Mouse (Mus musculus): ENCODE measurements around the gene Ddx52.

Ddx52 gene

DNA sequence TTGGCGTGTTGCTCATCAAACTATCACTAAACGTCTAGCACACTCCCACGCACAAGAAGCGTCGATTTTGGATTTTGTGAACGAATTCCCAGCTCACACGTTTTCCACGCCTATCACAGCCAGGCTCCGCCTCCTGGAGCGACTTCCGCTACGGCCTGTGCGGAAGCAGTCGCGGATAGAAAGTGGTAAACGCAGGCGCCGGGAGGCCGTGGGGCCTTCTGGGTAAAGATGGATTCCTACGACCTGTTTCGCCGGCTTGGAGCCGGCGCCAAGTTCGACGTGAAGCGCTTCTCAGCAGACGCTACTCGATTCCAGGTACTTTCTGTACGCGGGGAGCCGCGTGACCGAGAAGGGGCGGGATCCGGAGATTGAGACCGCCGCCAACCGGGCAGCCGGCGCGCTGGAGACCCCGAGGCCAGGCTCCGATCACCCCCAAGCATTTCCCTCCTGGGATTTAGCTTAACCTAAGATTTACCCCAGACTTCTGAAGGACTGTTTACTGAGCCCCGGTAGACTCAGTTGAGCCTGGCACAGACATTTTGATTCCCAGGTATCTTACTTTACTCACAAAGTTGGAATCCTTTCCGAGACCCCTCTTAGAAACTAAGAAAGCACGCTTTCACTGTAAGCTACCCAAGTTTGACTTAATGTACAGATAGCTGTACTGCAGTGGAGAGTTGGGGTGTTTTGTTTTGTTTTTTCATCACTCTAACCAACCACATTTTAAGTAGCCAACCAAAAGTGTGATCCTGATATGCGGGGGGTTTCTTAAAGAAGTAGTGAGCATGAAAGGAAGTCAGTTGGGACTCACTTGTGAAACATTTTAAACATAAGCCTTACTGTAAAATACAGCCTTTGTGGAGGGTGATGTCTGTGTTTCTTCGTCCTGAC, at the start of gene Ddx52:
TSS of gene Ddx52 (plus strand) at position 113 of the 891 bp plus-strand sequence.
- peak; percentile 94 for DNase-seq

DNA sequence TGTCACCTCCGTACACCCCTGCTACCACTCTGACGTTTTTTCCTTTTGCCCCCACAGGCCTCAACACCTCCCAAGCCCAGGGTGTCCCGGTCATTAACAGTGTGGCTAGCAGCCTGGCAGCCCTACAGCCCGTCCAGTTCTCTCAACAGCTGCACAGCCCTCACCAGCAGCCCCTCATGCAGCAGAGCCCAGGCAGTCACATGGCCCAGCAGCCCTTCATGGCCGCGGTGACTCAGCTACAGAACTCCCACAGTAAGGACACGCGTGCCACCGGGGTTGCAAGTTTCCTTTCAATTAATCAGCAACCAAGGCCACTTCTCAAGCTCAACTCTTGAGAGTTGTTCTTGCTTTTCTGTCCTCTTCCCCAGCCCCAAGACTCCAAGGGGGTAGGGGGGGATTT, 48.5 kb upstream of the Ddx52 start:
- no peak for DNase-seq

DNA sequence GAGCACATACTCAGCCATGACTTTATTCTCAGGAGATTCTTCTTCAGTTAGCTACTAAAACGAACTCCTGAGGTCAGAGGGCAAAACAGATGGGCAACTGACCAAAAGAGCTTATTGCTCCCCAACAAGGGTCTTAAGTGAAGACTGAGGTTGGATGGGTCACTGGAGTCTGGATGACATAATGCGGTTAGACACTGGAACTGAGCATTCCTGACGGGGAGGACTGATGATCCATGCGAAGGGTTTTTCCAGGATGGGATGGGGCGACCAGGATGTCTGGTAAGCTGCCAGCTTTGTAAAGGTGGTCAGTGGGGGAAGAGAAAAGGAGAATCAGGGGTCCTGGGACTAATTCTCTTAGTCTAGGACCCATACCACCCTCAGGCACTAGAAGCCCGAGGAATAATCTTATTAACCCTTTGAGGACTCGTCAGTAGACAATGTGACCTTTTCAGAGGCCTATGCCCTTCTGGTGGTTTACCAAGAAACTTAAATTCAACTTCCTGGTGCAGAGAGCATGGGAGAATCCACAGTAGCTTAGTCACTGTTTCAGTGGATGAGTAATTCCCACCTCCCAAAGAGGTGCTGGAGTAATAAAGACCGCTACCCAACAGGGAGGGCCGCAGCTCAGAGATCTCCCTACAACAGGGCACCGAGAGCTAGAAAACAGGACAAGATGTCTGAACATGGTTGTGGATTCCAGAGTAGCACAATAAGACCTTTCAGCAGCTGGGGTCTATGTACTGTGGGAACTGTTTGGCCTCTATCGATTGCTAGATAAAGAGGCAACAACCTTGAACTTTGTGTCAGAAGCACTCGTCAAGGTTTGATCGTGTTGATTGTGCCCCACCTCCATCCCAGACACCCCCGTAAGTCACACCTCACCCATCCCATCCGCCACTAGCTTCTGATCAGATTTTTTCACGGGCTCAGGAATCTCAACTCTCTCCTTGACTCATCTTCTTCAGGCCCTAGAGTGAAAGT, 45.1 kb upstream of the Ddx52 start:
- no peak for DNase-seq

DNA sequence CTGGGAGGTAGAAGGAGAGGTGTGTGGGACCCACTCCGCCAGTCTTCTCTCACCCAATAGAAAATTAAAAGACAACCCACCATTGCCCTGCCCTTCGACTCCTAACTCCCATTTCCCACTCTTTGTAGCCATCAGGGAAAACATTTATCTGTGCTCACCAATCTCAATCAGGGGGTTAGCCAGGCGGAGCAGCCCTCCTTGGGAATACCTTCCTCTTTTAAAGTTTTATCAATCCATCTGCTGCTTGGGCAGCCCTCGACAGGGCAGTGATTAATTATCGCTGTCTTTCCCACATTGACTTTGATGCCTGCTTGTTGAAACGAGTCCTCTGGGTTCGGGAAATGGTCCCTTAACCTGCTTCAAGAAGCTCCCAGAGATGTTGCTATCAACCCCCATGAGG, 44.3 kb upstream of the Ddx52 start:
- DNase-seq = no peak

DNA sequence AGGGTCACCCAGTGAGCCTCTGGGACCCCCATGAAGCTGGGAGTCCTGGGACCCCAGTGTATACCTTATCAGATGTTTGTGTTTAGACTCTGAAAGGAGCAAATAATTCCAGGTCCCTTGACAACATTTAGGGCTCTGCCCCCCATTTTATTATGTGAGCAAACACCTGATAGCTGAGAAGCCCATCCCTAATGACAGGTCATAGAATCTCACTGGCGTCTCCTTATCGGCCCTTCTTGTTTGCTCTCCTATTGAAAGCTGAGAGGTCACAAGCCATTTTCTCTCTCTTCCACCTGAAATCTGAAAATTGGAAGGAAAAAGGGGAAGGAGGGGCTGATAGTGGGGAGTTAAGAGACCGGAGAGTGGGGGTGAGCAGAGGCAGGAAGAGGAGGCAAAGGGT, 39.0 kb upstream of the Ddx52 start:
- no peak for DNase-seq

DNA sequence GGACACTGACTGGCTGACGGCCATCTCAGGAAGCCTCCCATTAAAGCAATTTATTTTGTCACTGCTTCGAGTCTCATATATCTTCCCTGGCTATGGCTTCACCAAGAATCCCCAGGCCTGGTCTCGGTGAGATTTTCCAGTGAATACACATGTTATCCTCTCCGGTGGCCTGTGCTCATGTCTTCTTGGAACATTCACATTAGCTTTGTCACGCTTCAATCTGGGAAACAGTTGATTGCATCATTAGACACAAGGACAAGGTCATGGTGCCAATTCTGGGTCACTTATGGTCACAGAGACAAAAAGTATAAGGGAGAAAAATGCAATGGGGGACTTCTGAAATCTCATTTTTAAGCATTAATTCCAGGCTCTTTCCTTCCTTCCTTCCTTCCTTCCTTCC, 36.1 kb upstream of the Ddx52 start:
- no peak for DNase-seq

DNA sequence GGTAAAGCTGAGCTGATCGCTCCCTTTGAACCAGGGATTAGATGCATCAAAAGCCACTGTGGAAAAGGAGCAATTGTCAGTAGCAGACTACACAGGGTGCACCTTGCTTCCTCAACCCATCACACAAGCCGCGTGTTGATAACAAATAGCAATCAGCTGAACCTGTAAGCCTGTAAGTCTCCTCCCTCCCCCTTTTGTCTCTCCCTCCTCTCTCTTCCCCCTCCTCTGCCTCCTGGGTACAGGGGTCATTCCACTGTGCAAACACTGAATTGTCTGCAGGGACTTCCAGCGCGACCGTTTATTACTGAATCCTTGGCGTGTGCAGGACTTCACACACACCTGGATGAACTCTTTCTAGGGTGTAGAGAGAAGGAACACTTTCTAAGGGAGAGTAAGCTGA, 33.5 kb upstream of the Ddx52 start:
- DNase-seq = no peak

DNA sequence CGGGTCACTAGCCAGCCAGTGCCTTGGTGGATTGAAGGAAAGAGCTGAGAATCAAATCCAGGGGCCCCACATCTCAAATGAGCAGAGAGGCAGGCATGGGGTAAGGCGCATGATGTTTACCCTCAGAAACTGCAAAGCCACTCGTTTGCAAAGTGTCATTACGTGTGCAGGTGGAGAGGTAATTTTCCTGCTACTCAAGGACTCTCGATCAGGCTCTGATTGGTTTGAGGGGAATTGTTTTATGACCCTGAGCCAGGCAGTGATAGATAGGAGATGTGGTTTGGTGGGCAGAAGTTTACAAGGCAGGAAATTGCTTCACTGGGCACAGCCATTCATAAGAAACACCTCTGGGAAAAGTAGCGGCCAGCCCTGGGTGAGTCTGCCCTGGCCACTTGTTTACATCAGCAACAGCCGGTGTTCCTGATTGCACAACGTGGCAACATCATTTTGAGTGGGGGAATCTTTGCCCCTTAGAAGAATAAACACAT, 28.0 kb upstream of the Ddx52 start:
- no peak for DNase-seq

DNA sequence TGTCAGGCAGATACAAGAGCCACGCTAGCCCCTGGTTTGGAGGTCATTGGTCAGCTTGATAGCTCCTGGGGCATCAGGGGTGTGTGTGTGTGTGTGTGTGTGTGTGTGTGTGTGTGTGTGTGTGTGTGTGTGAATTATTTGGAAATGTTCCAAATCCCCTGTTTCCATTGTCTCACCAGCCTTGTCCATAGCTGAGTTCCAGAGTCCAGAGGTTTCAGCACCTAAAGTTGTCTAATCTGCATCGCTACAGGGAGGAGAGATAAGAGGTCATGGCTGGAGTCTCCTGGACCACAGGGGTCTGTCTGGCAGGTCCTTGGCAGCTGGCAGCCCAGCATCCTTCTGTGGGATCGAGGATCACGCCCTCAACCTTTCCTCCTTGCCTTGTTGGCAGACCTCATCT, 27.4 kb upstream of the Ddx52 start:
- no peak for DNase-seq

DNA sequence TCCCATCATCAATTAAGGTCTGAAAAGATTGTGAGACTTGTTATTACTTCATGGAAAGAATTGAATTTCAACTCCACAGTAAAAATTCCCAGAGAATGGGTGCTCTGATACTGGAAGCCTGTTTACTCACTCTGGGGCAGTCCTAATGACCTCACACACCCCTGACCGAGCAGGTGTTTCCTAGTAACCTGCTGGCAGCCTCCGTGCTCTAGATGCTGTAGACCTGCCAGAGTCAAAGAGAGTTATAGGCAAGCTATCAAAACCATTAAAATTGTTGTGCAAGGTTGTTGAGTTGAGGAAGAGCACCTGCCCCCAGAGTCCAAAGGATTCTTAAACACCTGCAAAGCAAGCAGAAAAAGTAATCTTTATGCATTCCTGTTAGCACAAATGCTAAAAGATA, 19.3 kb upstream of the Ddx52 start:
- DNase-seq = no peak

DNA sequence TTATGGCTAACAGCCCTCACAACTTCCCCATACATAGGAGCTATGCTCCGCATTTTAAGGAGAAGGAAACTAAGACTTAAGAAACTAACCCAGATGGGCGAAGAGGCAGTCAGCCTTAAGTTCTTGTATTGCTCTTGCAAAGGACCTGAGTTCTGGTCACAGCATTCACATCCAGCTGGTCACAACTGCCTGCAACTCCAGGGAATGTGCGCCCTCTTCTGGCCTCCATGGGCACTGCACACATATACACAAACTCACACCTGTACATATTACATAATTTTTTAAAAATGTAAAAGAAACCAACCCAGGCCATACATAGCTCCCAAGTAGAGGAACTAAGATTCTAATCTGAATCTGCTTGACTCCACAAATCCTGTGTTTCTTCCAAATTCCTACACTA, 14.8 kb upstream of the Ddx52 start:
- no peak for DNase-seq

DNA sequence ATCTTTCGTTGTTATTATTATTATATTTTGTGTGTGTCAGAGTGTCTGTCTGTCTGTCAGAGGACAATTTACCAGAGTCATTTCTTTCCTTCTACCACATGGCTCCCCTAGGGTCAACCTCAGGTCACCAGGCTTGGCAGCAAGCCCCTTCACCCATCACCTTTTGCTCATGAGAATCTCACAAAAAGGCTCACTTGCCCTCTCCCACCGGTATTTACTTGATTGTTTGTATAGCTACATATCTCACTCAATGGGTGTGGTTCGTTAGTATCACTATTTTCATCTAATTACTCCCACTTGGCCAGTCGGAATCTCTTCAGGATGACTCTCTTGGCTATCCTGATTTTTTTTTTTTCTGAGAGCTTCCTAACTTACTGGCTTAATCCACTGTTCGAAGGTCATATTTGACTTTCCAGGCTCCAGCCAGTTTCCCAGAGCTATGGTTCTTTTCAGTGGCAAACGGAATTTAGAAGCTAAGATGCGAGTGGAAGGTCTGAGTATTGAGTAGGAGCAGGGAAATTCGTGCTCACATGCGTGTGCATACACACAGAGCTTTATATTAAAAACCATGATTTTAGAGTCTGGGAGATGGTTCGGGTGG, 9.3 kb upstream of the Ddx52 start:
- DNase-seq = no peak

DNA sequence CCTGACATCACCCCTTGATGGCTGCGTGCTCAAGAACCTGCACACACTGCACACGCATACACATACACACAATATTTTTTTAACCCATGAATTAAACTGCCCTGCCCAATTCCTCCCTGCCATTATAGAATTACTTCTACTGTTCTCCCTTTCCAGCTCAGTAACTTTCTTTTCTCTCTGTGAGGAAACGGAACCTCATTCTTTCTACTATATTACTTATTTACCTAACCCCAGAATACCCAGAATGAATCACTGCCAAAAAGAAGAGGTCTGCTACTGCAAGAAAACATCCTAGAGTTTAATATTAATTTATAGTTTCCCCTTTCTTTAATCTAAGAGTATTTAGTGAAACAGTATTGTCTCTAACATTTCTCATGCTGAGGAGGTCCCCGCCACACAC, 8.5 kb upstream of the Ddx52 start:
- DNase-seq = no peak

DNA sequence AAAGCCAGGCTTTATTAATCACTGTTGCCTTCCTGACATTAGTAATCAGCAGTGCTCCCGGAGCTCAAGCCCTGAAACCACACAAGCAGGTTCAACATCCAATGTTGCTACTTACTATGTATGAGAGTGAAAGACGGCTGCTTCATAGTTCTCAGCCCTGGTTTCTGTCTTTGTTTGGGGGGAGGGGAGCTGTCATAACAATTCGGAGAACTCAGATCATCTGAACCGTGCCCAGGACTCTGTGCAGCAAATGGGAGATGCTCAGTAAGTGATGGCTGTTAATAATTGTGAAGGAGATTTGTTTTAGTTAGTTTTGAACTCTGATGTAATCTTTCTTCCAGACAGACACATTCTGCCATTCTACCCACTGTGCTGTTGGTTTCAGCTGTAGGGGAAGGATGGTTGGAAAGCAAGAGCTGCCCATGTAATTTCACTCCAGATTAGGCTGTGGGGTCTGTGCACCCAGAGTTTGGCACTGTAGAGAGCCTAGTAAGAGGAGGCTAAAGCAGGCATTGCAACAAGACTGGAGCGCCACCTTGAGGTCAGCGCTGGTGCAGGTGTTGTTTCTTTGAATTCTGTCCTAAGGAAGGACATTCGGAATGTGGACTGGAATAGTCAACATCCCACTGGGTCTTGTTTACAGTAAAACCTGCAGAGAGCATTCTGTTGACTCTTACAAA, 5.7 kb upstream of the Ddx52 start:
- peak; percentile 85 for DNase-seq

DNA sequence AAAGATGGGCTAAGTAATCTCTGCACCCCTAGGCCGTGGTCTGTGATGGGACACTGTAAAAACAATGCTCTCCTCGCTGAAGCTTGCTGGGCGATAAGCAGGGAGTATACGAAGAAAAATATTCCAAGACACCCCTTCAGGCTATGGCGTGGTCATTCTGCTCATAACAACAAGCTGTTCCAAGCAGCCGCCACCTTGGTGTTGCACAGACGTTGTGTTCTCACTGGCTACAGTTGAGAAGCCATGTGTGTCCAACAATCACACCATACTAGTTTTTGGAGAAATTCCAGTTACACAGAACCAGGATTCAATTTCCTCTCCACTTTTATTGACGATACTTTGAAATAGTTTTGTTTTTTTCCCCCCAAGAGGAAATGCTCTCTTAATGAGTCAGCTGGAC, 3.3 kb upstream of the Ddx52 start:
- DNase-seq = no peak

DNA sequence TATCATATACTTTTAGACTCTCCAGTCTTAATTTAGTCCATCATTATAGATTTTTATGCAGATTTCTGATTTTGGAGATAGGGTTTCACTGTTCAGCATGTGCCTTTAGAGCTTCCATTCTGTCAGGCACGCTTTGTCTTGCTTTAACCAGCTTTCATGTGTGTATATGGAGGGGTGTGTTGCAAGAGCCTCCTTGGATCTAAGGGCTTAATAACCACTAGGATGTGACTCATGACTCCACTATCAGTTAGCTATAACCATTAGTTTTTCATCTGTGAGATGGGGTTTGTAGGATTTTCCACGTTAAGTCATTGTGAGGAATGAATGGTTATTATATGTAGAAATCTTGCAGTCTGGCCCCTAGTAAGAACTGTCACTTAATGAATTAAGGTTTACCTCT, 15.0 kb downstream of the Ddx52 start:
- no peak for DNase-seq

DNA sequence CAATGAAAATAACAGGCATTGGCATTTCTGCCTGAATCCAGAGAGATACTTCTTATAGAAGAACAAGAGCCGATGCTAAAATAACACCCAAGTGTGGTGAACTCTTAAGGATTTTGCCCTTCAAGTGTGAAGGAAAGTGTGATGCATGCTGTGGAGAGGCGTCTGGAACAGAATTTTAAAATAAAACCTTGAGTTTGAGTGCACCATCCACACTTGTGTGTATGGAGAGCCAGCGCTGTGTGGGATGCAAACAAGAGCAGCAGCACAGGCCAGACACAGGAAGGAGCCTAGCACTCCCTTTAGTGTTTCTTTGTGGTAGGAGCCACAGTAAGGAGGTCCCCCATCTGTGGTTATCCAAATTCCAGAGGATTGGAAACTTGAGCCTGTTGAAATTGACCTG, 20.1 kb downstream of the Ddx52 start:
- no peak for DNase-seq

DNA sequence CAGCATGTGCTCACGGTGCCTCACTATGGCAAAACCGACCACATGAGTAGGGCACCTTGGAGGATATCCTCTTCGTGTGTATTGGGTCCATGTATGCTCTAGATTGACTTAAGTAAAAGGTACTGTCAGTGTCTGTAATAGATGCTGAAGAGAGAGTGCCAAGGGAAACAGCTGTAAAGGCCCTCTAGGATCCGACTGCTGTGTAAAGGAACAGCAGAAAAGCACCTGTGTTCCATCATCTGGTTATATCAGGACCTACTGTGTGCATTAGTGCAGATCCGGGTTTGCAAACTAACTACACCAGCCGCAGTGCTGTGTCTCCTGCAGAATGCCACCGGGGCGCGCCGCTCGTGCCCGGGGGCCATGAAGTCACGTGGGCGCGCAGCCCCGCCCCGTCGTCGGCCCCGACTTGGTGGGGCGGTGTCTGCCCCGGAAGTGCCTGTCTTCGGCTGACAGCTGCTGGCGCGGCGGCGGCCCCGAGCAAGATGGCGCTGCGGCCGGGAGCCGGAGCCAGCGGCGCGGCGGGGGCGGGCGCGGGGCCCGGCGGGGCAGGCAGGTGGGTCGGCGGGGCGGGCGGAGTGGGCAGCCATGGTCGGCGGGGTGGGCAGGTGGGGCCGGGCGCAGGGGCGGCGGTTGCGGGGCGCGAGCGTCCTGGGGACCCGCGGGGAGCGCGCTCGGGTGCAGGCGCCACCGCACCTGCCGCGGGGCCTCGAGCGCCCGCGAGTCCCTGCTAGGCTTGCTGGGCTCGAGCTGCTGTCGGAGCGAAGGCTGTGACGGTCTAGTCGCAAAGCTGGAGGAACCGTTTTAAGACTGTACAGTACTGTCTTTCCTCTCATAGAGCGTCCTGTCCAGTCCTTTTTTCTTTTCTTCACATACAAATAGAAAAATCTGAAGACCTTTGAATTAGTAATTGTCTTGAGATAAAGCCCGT, 22.4 kb downstream of the Ddx52 start, which contains the start of gene Synrg:
TSS of gene Synrg (plus strand) at position 438 of the 931 bp plus-strand sequence.
- peak; percentile 94 for DNase-seq

DNA sequence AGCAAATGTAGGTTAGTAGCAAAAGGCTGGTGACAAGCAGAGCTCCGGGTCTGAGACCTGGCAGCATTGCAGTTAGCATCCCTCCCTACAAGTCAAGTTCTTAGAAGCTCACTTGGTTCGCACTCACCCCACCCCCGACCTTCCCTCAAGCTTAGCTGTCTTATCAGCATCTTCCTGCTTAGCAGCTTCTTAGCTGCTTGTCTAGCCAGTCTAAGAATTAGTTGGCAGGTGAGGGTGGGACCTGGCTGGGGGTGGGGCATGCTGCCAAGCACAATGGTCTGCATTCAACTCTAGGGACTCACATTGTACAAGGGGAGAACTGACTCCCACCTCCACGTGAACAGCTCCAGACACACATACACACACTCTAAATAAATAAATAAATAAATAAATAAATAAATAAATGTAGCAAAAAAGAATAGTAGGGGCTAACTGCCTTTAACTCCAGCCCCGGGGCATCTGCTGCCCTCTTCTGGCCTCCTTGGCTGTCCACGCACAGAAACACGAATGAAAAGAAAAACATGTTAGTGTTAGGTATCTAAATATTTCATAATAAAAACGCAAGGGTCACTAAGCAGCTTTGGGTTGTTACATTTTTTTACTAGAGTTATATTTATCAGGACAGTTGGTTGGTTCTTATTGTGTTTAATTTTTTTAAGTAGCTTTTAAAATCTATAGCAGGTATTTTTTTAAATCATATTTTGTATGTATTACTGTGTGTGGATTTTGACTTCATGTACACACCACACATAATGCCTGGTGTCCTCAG, 25.8 kb downstream of the Ddx52 start:
- peak; percentile 35 for DNase-seq

DNA sequence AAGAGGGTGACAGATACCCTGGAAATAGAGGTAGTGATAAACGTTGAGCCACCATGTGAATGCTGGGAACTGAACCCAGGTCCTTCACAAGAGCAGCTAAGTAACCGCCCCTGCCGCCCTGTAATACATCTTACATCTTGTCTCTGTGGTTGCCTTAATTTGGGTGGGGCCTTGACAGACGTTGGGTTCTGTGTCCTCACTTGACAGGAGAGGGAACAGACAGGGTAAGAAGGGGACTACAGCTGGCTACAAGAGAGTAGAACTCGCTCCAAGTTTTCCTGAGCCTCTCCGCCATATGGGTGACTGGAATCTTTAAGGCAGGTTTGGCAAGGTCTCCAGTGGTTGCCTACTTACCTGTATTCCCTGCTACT, 26.3 kb downstream of the Ddx52 start:
- DNase-seq = no peak

DNA sequence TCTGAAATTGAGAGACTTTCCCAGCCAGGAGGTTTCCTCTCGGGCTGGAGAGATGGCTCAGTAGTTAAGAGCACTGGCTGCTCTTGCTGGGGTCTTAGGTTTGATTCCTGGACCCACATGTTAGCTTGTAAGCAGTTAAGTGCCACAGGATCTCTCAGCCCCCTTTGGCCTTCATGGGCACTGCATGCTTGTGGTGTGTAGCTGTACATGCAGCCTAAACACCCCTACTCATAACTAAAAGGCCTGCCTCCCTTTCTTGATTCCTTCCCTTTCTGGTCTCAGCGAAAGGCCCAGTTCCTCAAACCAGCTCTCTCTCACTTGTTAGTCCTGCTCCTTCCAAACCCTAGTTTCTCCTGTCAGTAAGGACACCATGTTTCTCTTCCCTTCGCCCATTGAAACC, 27.2 kb downstream of the Ddx52 start:
- DNase-seq = no peak

Data from lung, postnatal 10 days (tissue).